Mouse (Mus musculus): ENCODE data around the gene 9530077C05Rik. TPM values are rescaled to one million over a fixed set of nuclear protein-coding genes. Genes with fewer than 3 reads are reported as not detected.
A peak's percentile ranks its signal among the peaks of the same experiment; 100 is the strongest.
"Not testable (repeated sequence)": the region's sequence is repeated elsewhere in the genome, so short reads cannot be mapped to it uniquely, and the experiment has no call there.

9530077C05Rik gene
- total and polyA plus RNA-seq, 3 experiments: 1.2 to 11.9 (median 3.7) TPM

DNA sequence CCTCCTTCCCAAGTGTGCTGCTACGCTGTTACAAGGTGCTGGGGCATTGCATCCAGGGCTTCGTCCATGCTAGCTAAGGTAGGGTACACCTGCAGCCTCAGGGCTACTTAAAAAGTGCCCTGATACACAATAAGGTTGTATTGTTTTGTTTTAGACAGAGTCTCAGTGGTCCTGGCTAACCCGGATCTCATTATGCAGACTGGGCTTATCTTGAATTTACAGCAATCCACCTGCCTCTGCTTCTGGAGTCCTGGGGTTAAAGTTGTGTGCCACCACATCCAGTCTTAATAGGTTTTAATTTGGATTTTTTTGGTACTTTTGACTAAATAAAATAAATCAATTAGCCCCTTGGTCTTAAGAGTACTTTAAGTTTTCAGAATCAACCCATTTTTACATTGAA, 8.6 kb downstream of the 9530077C05Rik start:
- DNase-seq: no peak

DNA sequence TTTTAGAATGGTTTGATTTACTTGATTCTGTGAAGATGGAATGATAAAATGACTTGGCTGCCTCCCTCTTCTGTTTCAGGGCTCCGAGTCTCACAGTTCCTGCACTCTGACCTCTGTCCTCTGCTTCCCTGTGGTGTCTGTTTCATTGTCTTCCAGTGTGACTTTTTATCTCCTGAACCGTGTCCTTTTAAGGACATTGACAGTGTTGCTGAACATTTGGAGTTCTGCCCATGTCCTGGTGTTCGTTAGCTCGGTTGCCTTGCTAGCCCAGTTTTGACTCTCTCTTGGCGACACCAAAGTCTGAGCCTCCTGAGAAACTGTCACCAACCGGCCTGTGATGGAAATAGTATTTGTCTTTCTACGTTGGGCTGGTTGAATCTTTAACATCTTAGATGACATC, 9.2 kb downstream of the 9530077C05Rik start:
- no peak for DNase-seq

DNA sequence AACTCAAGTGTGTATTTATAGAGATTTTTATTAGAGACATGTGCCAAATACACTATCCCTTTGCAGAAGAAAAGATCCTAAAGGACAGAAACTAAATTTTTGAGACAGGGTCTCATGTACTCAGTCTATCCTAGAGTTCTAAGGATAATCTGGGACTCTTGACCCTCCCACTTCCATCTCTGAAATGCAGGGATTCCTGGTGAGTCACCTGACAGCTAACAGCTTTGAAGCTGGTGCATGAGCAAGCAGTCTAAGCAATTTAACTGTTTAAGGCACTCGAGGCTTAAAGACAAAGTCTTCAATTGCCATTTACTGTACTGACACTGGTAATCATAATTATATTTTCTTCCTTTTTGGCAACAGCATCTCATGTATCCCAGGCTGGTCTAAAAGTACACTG, 11.2 kb downstream of the 9530077C05Rik start:
- DNase-seq: peak; percentile 39

DNA sequence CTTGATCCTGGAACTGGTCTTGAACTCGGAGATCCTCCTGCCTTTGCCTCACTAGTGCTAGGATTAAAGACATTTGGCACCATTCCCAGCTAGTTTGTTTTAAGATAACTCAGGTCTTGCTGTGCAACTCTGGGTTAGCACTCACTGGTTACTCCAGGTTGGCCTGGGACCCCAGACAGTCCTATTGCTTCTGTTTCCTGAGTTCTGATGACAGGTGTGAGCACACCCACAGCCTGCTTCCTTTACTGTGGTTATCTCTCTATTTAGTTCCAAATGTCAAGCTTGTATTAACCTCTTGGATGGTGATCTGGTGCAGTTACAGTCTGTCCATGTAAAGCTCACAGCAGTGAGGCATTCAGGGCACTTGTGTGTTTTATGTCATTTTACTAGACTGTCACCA, 12.2 kb downstream of the 9530077C05Rik start:
- no peak for DNase-seq

DNA sequence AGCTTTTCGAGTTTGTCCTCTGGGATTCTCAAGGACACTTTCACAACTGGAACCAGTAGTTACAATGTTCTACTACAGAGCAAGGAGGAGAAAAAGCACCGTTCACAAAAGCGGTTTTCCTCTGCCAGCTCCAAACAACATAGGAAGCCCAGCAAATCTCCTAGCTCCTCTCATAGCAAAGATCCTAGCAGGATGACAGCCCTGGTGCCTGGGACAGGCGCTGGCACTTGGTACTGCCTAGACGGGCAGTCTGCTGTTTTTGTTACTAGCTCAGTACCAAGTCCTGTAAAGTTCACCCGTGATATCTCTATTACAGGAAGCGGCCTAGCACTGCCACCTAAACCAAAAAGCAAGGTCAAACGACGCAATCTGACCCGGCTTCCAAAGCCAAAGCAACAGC, 12.9 kb downstream of the 9530077C05Rik start:
- DNase-seq: peak; percentile 52

DNA sequence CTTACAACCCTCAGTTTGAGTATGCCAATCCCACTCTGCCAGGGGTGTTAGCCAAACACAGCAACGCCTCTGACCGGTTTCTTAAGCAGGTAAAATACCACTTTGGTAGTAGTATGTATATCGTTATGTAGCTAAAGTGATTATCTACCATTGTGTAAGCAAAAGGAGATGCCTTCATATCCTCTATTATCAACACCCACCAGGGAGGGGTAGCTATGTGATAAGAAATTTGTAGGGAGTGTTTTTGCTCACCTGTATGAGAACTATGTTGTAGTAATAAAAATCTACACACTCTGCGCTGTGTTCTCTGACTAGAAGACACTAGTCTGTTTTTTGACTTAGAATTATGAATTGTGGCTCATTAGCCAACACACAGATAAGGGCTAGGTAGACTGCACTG, 13.4 kb downstream of the 9530077C05Rik start:
- no peak for DNase-seq

DNA sequence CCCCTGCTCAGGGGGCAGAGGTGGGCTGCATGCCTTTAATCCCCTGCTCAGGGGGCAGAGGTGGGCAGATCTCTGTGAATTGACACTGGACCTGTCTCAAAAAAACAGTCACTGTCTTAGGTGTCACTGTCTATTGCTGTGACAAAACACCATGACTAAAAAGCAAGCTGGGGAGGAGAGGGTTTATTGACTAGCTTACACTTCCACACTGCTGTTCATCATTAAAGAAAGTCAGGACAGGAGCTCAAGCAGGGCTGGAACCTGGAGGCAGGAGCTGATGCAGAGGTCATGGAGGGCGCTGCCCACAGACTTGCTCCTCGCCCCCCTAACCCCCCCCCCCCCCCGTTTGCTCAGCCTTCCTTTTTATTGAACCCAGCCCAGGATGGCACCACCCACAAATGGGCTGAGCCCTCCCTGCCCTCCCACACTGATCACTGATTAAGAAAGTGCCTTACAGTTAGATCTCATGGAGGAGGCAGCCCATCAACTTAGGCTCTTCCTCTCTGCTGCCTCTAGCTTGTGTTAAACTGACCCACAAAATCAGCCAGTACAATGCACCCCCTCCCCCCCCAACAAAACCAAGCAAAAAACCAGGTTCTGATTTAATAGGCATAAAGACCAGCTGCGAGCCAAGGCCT, 16.8 kb downstream of the 9530077C05Rik start:
- no peak for DNase-seq

DNA sequence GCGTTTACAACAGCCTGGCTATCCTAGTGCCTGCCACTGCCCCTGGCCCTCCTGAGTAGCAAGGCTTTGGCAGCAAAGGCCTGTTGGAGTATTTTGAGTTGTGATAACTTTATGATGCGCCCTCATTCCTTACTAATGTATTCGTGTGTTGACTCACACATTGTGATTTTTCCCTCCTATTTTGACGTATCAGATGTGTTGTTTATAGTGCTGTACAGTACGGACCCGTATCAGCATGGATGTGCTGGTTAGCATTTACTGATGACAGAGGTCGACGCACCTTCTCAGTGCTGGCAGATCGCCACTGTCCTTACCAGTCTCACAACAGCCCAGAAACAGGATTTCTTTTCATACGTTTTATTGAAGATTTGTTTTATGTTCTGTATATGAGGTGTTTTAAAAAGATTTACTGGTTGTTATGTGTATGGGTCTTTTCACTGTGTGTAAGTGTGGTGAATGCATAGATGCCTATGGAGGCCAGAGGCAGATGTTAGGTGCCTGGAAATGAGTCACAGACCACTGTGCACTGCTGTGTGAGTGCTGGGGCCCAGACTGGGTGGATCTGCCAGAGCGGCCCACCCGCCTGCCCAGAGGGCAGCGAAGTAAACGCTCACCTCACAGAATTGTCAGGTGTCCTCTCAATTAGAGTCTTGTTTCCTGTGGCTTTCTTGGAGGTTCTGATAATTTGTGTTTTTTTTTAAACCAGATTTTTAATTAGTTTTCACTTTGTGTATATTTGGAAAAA, 17.5 kb downstream of the 9530077C05Rik start:
- DNase-seq: no peak

DNA sequence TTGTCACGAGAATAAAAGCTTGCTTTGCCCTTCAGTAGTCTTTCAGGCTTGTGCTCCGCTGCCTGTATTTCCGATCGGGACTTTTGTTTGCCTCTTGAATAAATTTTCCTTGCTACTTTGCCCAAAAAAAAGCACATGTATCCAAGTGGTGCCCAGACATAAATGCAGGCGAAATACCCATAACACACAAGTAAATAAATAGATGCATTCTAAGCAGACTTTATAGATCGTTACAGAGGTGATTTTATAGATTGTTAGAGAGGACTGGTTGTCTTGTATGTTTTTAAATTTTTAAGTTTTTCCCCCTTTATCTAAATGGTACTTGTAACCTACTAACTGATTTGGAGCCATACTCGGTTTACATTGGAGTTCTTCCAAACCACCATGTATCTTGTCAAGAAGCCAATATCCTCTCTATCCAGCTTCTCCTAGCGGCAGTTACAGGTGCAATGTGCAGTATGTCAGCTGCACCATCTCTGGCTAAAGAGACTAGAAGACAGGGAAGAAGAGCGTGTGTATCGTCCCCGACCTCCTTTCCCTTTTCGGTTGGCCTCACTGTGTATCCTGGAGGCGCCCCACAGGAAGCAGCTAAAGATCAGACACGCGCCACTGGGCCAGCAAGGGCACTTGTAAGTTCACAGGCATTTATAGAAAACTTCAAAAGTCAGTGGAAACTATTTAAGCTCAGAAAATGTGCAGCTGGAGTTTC, 18.4 kb downstream of the 9530077C05Rik start:
- DNase-seq: peak; percentile 18

DNA sequence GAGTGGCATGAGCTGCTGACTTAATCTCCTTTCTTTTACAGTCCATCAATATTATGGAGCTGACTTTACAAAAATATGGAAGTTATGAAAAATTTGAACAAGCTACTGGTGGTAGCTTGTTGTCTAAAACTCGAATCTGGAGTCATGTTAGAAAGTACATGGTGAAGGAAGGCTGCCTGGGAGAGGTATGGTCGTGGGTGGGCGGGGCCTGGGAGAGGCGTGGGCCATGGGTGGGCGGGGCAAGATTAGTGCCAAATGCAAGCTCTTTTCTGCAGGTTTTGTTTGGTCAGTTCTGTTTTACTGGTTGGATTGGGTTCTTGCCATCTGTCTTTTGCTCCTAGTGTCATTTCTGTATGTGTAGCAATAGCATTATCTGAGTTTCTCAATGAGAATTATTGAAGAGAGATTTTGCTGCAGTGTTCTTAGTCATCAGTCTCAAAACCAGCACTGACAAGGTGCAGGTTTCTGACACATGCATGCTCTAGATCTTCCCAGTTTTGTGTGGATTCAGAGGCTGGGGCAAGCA, 19.1 kb downstream of the 9530077C05Rik start:
- no peak for DNase-seq

DNA sequence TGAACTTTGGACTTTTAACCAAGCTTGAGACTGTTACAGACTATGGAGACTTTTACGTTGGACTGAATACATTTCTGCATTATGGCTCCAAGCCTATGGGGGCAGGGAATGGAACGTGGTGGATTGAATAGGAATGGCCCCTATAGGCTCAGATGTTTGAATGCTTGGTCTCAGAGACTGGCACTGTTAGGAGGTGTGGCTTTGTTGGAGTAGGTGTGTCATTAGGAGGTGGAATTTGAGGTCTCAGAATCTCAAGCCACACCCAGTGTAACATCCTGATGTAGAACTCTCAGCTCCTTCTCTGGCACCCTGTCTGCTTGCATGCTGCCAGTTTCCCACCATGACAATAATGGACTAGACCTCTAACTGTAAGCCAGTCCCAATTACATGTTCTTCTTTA, 21.9 kb downstream of the 9530077C05Rik start:
- DNase-seq: no peak

DNA sequence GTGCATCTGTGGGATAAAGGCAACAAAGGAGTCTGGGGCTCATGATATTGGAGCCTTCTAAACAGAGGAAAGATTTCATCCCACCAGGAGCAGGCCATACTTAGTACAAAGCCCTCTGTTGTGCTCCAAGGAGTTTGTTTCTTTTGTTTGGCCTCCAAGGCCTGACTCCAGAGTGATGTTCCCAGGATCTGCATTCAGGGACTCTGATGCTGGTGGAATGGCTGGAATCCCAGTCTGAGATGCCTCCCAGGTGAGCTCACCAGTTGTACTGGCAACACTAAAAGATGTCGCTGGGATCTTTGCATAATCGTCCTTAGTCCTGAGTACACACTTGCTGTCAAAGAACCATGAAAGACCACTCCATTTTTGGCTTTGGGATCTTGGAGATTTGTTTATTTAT, 22.8 kb downstream of the 9530077C05Rik start:
- no peak for DNase-seq

DNA sequence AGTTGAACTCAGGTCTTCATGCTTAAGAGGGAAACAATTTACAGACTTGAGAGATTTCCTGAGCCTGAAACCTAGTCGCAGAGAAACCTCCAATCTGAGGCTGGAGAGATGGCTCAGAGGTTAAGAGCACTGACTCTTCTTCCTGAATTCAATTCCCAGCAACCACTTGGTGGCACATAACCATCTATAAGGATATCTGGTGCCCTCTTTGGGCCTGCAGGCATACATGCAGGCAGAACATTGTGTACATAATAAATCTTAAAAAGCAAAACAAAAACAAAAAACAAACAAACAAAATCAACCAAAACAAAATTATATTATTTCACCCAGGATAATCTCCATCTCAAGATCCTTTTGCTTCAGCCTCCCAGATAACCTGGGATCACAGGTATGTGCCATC, 27.5 kb downstream of the 9530077C05Rik start:
- DNase-seq: no peak

DNA sequence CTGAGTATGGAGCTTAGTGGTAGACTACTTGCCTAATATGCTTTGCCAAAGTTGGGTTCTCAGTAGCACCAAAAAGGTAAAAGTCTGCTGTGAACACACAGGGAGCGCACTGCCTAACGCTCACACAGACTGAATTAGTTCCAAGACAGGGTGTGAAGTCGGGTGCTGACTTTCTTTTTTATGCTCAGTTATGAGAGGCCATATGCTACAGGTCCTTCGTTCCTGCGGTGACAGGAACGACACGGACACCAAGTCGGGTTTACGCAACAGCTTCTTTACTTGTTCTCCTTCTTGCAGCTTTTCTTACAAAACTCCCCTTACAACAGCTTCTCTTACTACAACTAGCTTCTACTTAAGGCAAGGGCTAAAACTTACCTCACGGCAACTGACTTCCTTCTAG, 31.8 kb downstream of the 9530077C05Rik start:
- DNase-seq: no peak

DNA sequence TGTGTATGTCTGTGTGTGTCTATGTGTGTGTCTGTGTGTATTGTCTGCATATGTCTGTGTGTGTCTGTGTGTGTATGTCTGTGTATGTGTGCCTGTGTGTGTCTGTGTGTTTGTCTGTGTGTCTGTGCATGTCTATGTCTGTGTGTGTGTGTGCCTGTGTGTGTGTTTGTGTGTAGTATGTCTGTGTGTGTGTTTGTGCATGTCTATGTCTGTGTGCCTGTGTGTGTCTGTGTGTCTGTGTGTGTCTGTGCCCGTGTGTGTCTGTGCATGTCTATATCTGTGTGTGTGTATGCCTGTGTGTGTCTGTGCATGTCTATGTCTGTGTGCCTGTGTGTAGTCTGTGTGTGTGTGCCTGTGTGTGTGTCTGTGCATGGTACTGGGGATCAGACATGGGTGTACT, 33.8 kb downstream of the 9530077C05Rik start:
- DNase-seq: no peak

DNA sequence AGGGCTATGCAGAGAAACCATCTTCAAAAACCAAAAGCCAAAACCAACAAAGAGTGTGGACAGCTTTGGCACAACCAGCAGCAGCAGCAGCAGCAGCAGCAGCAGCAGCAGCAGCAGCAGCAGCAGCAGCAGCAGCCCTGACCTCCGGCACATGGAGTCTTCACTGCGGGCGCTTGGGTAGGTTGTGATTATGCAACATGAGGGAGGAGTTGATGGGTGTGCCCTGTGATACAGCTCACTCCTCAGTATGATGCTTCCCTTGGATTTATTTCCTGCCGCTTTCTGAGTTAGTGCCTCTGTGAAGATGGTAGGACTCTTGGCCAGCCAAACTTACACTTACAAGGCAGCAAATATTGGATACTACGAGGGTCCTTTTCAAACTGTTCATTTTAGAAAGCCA, 35.9 kb downstream of the 9530077C05Rik start:
- peak; percentile 47 for DNase-seq

DNA sequence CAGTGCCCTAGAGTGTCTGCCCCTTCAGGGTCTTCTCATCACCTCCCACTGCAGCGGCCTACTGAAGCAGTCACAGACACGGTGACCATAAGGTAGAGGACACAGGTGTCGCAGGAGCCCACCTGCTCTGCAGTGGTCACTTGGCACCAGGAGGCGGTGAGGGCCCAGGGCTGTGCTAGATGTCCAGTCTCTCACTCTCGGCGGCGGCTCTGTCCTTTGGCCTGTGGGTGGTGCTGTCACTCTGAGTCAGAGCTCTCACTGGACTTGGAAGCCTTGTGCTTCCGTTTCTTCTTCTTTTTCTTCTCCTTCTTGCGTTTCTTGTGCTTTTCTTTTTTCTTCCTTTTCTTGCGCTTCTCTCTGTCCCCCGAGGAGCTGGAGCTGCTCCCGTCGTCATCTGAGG, 37.1 kb downstream of the 9530077C05Rik start:
- no peak for DNase-seq

DNA sequence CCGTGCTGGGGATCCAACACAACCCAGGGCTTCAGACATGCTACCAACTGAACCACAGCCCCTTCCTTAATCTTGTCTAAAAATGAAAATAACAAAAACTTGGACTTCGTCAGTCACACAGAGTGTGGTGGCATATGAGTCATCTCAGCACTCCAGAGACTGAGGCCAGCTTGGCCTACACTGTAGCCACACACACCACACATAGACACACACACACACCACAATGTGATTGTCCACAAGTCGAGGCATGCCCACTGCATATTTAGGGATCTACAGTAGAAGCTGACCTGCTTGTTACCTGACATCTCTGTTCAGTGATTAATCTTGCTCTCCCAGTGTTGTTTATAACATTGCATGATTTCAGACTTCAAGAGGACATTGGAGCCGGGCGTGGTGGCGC, 37.9 kb downstream of the 9530077C05Rik start:
- peak; percentile 46 for DNase-seq

DNA sequence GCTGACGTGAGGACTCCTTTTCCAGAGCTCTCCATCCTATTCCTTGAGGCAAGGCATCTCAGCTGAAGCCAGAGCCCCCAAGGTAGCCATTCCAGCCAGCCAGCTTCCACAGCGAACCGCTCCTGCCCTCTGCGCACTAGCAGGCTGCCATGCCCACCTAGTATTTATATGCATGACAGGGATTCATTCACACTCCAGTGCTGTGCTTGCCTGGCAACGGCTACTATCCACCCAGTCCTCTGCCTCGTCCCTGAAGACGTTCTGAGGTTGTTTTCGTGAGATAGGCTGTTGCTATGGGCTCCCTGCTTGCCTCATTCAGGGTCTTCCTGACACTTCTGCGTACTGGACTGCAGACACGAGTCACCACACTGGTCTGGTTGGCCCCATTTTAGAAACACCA, 41.4 kb downstream of the 9530077C05Rik start:
- no peak for DNase-seq

DNA sequence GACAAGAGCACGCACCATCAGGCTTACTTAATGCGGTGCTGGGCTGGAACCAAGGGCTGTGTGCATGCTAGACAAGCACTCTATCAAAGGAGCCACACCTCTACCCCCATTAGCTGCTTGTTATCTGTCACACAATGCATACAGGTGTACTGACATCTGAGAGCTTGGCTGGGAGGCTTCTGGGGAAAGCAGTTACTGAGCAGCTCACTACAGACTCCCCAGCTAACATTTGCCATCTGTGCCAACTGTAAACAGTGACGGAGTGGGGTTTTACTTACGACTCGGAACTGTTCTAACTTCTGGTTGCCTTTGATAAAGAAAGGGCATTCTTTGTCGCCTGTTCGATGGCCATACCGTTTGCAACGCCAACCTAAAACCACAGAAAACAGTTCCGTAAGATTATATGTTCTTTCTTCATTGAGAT, 42.2 kb downstream of the 9530077C05Rik start:
- DNase-seq: no peak

DNA sequence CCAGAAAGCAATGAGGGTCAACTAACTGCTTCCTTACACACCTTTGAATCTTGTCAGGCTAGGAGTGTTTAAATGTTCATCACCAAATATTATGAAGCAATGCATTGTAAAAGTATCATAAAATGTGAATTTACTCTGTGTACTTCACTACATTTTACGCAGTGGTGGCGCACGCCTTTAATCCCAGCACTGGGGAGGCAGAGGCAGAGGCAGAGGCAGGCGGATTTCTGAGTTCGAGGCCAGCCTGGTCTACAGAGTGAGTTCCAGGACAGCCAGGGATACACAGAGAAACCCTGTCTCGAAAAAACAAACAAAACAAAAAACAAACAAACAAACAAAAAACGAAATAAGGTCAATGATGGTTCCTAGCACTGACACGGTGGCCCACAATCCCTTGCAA, 42.7 kb downstream of the 9530077C05Rik start, which contains the start of gene Gm17545:
Gene Gm17545 (plus strand): TSS at position 301 of the 400 bp plus-strand sequence.
- not testable (repeated sequence) for DNase-seq

DNA sequence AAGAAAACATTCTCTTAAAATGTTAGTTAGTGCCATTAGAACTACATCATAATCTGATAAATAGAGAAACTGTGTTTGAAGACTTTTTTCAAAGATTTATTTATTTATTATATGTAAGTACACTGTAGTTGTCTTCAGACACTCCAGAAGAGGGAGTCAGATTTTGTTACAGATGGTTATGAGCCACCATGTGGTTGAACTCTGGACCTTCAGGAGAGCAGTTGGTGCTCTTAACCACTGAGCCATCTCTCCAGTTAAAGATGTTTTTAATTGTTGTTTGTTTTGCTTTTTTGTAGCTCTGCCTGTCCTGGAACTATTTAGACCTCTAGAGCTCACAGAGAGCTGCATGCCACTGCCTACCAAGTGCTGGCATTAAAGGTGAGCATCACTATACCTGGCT, 43.7 kb downstream of the 9530077C05Rik start:
- DNase-seq: no peak
